In the genomic region with DNA sequence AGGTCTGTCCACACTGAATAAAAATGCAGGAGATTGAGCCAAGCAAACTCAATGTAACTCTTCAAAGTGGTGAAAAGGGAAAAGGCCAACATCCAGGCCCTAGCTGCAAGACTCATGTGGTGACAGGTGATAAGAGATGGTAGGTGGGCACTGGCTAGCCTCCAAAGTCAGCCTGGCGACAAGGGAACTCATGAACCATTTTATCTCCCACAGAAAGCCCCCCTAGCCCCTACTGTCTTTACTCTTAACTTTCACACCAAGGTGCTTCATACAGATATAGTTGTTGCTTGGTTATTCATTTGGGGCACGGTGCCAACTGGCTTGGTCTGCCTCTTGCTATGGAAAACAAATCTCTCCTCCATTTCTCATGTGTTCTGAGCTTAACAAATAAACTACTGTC, we compare ENCODE assay signal across 27 mouse cellular contexts.
DNase-seq lines count a peak whose midpoint lies in the region; ATAC-seq lines count a peak whose summit lies in the region.
"Had no signal": no experiment of that assay in that cellular context is flagged by ENCODE, and none has a peak within 500 bp of the region (broad histone marks: within the 10 kb centered on the region; RNA-seq: fewer than 3 reads in every experiment).

No protein-coding gene starts in this region.

- H3K4me2 ChIP-seq in heart, embryonic 13.5 days: peak overlapping the region; percentile 33
- H3K4me2 ChIP-seq: embryonic facial prominence, embryonic 15.5 days; liver, embryonic 13.5 days; midbrain, embryonic 13.5 days had no signal

- intact Hi-C loops in heart, postnatal 36 days (cut with DNase I): no loop called here
- intact Hi-C loops in heart, postnatal 10 days (cut with DNase I): no loop called here
- intact Hi-C loops in heart, postnatal 14 days (cut with DNase I): no loop called here

- H3K4me3 ChIP-seq in heart, embryonic 13.5 days: no peak overlapping the region
- H3K4me3 ChIP-seq: embryonic facial prominence, embryonic 10.5 days; embryonic facial prominence, embryonic 15.5 days; liver, embryonic 13.5 days; midbrain, embryonic 13.5 days had no signal

- peak overlapping the region; percentile 70 for H3K27ac ChIP-seq in heart, embryonic 13.5 days (replicated peaks)
- H3K27ac ChIP-seq: embryonic facial prominence, embryonic 10.5 days; embryonic facial prominence, embryonic 15.5 days; hindbrain, postnatal 0 days; liver, embryonic 13.5 days; midbrain, embryonic 13.5 days; stomach, postnatal 0 days had no signal

- no peak overlapping the region for H3K9ac ChIP-seq in heart, embryonic 13.5 days
- H3K9ac ChIP-seq: embryonic facial prominence, embryonic 15.5 days; liver, embryonic 13.5 days; midbrain, embryonic 13.5 days had no signal

- H3K36me3 ChIP-seq in heart, embryonic 13.5 days: no peaks in the 10 kb centered on the region
- H3K36me3 ChIP-seq: embryonic facial prominence, embryonic 10.5 days; embryonic facial prominence, embryonic 15.5 days; liver, embryonic 13.5 days; midbrain, embryonic 13.5 days had no signal

- 20% methylated on average over 2 of the region's 2 CpGs for WGBS in heart, embryonic 13.5 days

- no peaks in the 10 kb centered on the region for H3K9me3 ChIP-seq in heart, embryonic 13.5 days
- H3K9me3 ChIP-seq: embryonic facial prominence, embryonic 10.5 days; embryonic facial prominence, embryonic 15.5 days; liver, embryonic 13.5 days; midbrain, embryonic 13.5 days had no signal

- H3K4me1 ChIP-seq in heart, embryonic 13.5 days: peaks cover 27% of the 10 kb centered on the region
- H3K4me1 ChIP-seq: embryonic facial prominence, embryonic 15.5 days; liver, embryonic 13.5 days; midbrain, embryonic 13.5 days had no signal

- DNase-seq in heart, postnatal 36 days: no peak
- peak; percentile 8 to 16 for DNase-seq in heart, postnatal 10 days
- no peak for DNase-seq in heart, postnatal 14 days
- DNase-seq in spleen, postnatal 36 days (ENCODE audit: low spot score in 2 of 2): peak; percentile 14 to 30
- no peak for DNase-seq in spleen, postnatal 14 days (ENCODE audit: low spot score in 2 of 2)
- no peak for DNase-seq in lung, postnatal 25 days (ENCODE audit: low spot score)
- DNase-seq: adrenal gland, postnatal 25 days; cerebellum, adult 11-12 months; gastrocnemius, postnatal 14 days; kidney, adult 9 months; kidney, postnatal 10 days; layer of hippocampus, postnatal 36 days; left cerebral cortex, postnatal 4 days; liver, embryonic 13.5 days; lung, adult 2 months; lung, postnatal 10 days; thymus, adult 18-20 months; thymus, postnatal 25 days had no signal

- H3K27me3 ChIP-seq in heart, embryonic 13.5 days (replicated peaks): peaks cover 6% of the 10 kb centered on the region; the same call in 1 of the 2 replicates
- H3K27me3 ChIP-seq: embryonic facial prominence, embryonic 15.5 days; liver, embryonic 13.5 days; midbrain, embryonic 13.5 days had no signal

- ATAC-seq in heart, embryonic 13.5 days (ENCODE audit: extremely low read depth, insufficient number of reproducible peaks, low FRiP score, low TSS enrichment): peak; percentile 14; the same call in 1 of the 2 replicates
- ATAC-seq in megakaryocyte-erythroid progenitor cell, adult 5-6 weeks (replicated peaks; ENCODE audit: low FRiP score, low TSS enrichment, poor library complexity, severe bottlenecking): peak; percentile 97
- ATAC-seq: forebrain, embryonic 14.5 days; hindbrain, postnatal 0 days; intestine, embryonic 16.5 days; midbrain, embryonic 13.5 days had no signal

Comparison
In these comparisons a context has a peak if more than half of its experiments do, and no peak if none do; other contexts are left out.
1. DNase-seq: peak in heart, postnatal 10 days (2 of 2) and spleen, postnatal 36 days (2 of 2); none in heart, postnatal 36 days (0 of 2), heart, postnatal 14 days (0 of 2), spleen, postnatal 14 days (0 of 2) and lung, postnatal 25 days (single experiment).